Mouse (Mus musculus) embryonic facial prominence, embryonic 12.5 days (tissue): ENCODE measurements around the gene Nono. TPM values are rescaled to one million over a fixed set of nuclear protein-coding genes. Genes with fewer than 3 reads are reported as not detected.
"Not testable (repeated sequence)": the region's sequence is repeated elsewhere in the genome, so short reads cannot be mapped to it uniquely, and the experiment has no call there.

Experiments
- ATAC-seq: fragments of 200-750 bp; cut with Nextera tagmentation; 2 replicates; pipeline ENCODE4 v1.8.0; 2017; ENCODE audit not compliant: insufficient number of reproducible peaks, insufficient read depth, low FRiP score, low TSS enrichment
- H3K27ac ChIP-seq: fragments of 300-500 bp; sonication (generic); 2 replicates; pipeline ENCODE4 v1.5.1; 2016; ENCODE audit warnings: mild to moderate bottlenecking
- H3K27me3 ChIP-seq: fragments of 300-500 bp; sonication (generic); 2 replicates; pipeline ENCODE4 v1.6.1; 2016; ENCODE audit warnings: mild to moderate bottlenecking, moderate library complexity
- H3K36me3 ChIP-seq: fragments of 300-500 bp; sonication (generic); 2 replicates; pipeline ENCODE4 v1.6.1; 2016; ENCODE audit warnings: mild to moderate bottlenecking
- H3K4me1 ChIP-seq: fragments of 300-500 bp; sonication (generic); 2 replicates; pipeline ENCODE4 v1.6.1; 2016
- H3K4me2 ChIP-seq: fragments of 300-500 bp; sonication (generic); replicated peaks from 2 replicates; pipeline ENCODE4 v1.6.1; 2016; ENCODE audit warnings: mild to moderate bottlenecking, moderate library complexity
- H3K4me3 ChIP-seq: fragments of 300-500 bp; sonication (generic); 2 replicates; pipeline ENCODE4 v1.5.1; 2016; ENCODE audit warnings: mild to moderate bottlenecking
- H3K9ac ChIP-seq: fragments of 300-500 bp; sonication (generic); 2 replicates; pipeline ENCODE4 v1.6.1; 2016; ENCODE audit warnings: mild to moderate bottlenecking, moderate library complexity
- H3K9me3 ChIP-seq: fragments of 300-500 bp; sonication (generic); 2 replicates; pipeline ENCODE4 v1.6.1; 2016; ENCODE audit warnings: mild to moderate bottlenecking, moderate library complexity
- whole genome bisulfite sequencing: fragments of 180-500 bp; shearing (Covaris S2); methylation state at CpG from one replicate; pipeline ENCODE4 v1.1.7; 2016; 5-methylcytosine and 5-hydroxymethylcytosine counted together
- polyA plus RNA-seq: library from polyadenylated mRNA; unstranded; fragments of >200 nt; fragmentation: Nextera tagmentation; extraction: Ambion mirVana; gene quantifications from 2 replicates; pipeline ENCODE4 v1.2.1, GENCODE M21; 2016

Gene Nono
- polyA plus RNA-seq, 1 experiment from 2014 or later = 544 TPM

GRCm38 (mm10) chrX:101420700-101421095 lies 8.4 kb upstream of the Nono start, which contains the start of gene Zmym3:
Gene Zmym3 (minus strand): TSS chrX:101420849.
- Histone ChIP-seq H3K27me3 (peaks cover 10% of the 10 kb centered on the region; the same call in 1 of the 2 replicates), H3K27ac (peak within 1 kb of the TSS; percentile 76; the same call in 1 of the 2 replicates), H3K4me3 (peak within 1 kb of the TSS; percentile 52), H3K9ac (peak within 1 kb of the TSS; percentile 62), H3K36me3 (0 out of 2 replicates have a peak, but pooled peaks cover 1% of the 10 kb centered on the region), H3K9me3 (no peaks in the 10 kb centered on the region), H3K4me1 (0 out of 2 replicates have a peak, but pooled peaks cover 11% of the 10 kb centered on the region), H3K4me2 (peak within 1 kb of the TSS; percentile 63)
- ATAC-seq = no peak
- WGBS = 33% methylated on average over 4 of the region's 4 CpGs

DNA sequence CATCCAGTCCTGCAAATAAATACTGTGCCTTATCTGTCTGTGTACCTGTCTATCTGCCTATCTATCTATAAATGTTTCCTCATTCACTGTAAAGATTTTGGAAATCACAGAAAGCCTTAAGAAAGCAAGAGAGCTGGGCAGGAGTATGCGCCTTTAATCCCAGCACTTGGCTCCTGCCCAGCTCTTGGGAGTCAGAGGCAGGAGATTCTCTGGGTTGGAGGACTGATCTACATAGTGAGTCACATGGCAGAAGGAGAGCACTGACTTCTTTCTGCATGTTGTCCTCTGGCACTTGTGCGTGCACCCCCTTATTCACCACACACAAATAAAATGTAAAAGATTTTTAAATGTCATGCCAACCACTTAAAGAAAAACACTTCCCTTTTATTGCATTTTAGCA lies 5.7 kb upstream of the Nono start:
- Histone ChIP-seq H3K4me1 (0 out of 2 replicates have a peak, but pooled peaks cover 4% of the 10 kb centered on the region), H3K27me3 (peaks cover 4% of the 10 kb centered on the region; the same call in 1 of the 2 replicates), H3K27ac (no peak overlapping the region), H3K4me3 (no peak overlapping the region), H3K9ac (no peak overlapping the region), H3K36me3 (no peaks in the 10 kb centered on the region), H3K4me2 (no peak overlapping the region), H3K9me3 (no peaks in the 10 kb centered on the region)
- 83% methylated on average over 2 of the region's 2 CpGs for WGBS
- no peak for ATAC-seq

GRCm38 (mm10) chrX:101427774-101428173 lies 1.3 kb upstream of the Nono start:
- Histone ChIP-seq H3K36me3 (0 out of 2 replicates have a peak, but pooled peaks cover 8% of the 10 kb centered on the region), H3K4me1 (no peaks in the 10 kb centered on the region), H3K27ac (no peak overlapping the region), H3K9me3 (no peaks in the 10 kb centered on the region), H3K4me3 (no peak overlapping the region), H3K4me2 (no peak overlapping the region), H3K9ac (no peak overlapping the region), H3K27me3 (no peaks in the 10 kb centered on the region; the same call in 1 of the 2 replicates)
- ATAC-seq = no peak
- WGBS = 0% methylated on average over 1 of the region's 1 CpGs

DNA sequence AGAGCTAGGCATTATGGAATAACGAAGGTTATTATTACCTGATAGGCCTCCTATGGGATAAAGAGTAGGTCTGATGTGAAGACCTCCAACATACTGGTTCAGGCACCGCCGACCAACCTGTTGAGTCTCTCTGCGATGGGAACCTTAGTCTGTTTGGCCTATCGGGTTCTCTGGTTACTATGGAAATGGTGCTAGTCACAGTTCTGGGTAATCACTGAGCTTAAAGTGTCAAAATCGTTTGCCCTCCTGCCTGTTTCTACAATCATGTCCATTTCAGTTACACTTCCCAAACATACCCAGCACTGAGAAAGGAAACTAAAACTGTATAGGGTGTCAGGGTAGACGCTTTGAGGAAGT lies 355 bp upstream of the Nono start:
- no peaks in the 10 kb centered on the region for H3K9me3 ChIP-seq
- no peaks in the 10 kb centered on the region; the same call in 1 of the 2 replicates for H3K27me3 ChIP-seq
- WGBS = 27% methylated on average over 7 of the region's 7 CpGs
- peak overlapping the region; percentile 57 for H3K4me3 ChIP-seq
- H3K9ac ChIP-seq = no peak overlapping the region
- H3K4me2 ChIP-seq = peak overlapping the region; percentile 38
- H3K27ac ChIP-seq = peak overlapping the region; percentile 79
- no peak for ATAC-seq
- H3K36me3 ChIP-seq = 0 out of 2 replicates have a peak, but pooled peaks cover 10% of the 10 kb centered on the region
- H3K4me1 ChIP-seq = no peaks in the 10 kb centered on the region

- ATAC-seq = no peak
- Histone ChIP-seq H3K36me3 (0 out of 2 replicates have a peak, but pooled peaks cover 10% of the 10 kb centered on the region), H3K4me1 (no peaks in the 10 kb centered on the region), H3K4me3 (peak overlapping the region; percentile 57), H3K9me3 (no peaks in the 10 kb centered on the region), H3K27ac (peak overlapping the region; percentile 96), H3K9ac (peak overlapping the region; percentile 84), H3K27me3 (no peaks in the 10 kb centered on the region; the same call in 1 of the 2 replicates), H3K4me2 (peak overlapping the region; percentile 52)
- 33% methylated on average over 14 of the region's 14 CpGs for WGBS
Measured at GRCm38 (mm10) chrX:101429976-101430375, 858 bp downstream of the Nono start.

DNA sequence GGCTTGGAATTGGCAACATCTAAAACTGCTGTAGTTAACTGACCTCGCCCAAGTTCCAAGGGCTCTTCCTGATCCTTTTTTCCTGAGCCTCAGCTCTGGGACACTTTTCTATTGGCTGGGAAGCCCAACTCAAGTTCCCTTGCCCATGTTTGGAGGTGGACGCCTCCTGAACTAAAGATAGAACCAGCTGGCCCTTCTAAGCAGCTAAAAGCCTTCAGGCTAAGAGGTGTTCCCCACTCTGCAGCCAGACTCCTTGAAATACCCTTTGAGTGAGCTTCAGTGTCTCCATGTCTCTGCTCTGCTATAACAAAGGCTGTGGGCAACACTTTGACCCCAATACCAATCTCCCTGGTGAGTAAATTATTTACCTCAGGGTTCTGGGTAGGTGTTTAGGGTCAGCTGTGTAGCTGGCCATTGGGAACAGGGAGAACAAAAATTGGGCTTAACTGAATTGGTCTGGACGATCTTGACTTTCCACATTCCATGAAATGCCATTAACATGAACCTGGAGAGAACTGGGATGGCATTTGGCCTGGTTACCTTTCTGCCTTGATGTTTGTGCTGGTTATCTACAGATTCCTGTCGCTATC lies 19.9 kb downstream of the Nono start, which contains the start of gene Itgb1bp2:
TSS of gene Itgb1bp2 (plus strand) at position 203 of the 590 bp plus-strand sequence.
- Histone ChIP-seq H3K27me3 (no peaks in the 10 kb centered on the region), H3K9me3 (no peaks in the 10 kb centered on the region), H3K4me1 (no peaks in the 10 kb centered on the region), H3K27ac (no peak within 1 kb of the TSS), H3K4me3 (no peak within 1 kb of the TSS), H3K4me2 (no peak within 1 kb of the TSS), H3K36me3 (peaks cover 46% of the 10 kb centered on the region), H3K9ac (no peak within 1 kb of the TSS)
- WGBS = 67% methylated on average over 4 of the region's 4 CpGs
- ATAC-seq = no peak

DNA sequence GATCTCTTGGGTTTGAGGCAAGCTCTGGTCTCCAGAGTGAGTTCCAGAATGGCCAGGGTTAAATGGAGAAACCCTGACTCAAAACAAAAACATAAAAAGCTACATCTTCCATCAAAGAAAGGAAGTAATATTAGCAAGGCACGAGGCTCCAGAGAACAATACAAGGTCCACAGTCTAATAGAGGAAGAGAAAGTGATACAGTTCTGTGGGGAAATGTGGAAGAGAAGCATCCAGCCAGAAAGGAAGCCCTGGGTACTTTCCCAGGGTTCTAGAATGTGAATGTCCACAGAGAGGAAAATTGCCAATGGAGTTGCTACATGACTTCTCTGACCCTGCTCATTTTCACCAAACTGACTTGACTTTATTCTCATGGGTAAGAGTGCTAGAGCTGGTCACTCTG lies 22.0 kb downstream of the Nono start:
- WGBS = 64% methylated on average over 1 of the region's 1 CpGs

DNA sequence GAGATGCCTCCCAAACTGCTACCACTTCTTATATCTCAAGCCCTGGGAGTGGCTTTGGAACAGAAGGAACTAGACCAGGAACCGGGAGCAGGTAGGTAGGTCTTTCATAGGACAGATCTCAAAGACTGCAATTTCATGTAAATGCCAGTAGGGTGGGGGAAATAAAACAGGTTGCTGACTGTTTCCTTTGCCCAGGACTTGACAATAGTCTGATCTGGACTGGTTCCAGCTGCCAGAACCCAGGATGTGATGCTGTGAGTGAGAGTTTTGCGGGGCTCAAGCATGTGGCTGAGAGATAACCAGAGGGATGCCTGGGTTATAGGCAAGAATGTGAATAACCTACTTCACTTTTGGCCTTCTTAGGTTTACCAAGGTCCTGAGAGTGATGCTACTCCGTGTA lies 22.5 kb downstream of the Nono start:
- no peaks in the 10 kb centered on the region for H3K9me3 ChIP-seq
- WGBS = 87% methylated on average over 3 of the region's 3 CpGs
- H3K36me3 ChIP-seq = peaks cover 25% of the 10 kb centered on the region
- no peak overlapping the region for H3K4me3 ChIP-seq
- H3K9ac ChIP-seq = no peak overlapping the region
- no peaks in the 10 kb centered on the region for H3K4me1 ChIP-seq
- H3K4me2 ChIP-seq = no peak overlapping the region
- no peak overlapping the region for H3K27ac ChIP-seq
- no peaks in the 10 kb centered on the region for H3K27me3 ChIP-seq
- no peak for ATAC-seq

More for the DNA sequence above, 22.0 kb downstream of the Nono start:
- Histone ChIP-seq H3K27me3 (no peaks in the 10 kb centered on the region), H3K4me1 (no peaks in the 10 kb centered on the region), H3K27ac (no peak overlapping the region), H3K4me3 (no peak overlapping the region), H3K9ac (no peak overlapping the region), H3K4me2 (no peak overlapping the region), H3K36me3 (peaks cover 28% of the 10 kb centered on the region), H3K9me3 (no peaks in the 10 kb centered on the region)
- ATAC-seq = no peak

DNA sequence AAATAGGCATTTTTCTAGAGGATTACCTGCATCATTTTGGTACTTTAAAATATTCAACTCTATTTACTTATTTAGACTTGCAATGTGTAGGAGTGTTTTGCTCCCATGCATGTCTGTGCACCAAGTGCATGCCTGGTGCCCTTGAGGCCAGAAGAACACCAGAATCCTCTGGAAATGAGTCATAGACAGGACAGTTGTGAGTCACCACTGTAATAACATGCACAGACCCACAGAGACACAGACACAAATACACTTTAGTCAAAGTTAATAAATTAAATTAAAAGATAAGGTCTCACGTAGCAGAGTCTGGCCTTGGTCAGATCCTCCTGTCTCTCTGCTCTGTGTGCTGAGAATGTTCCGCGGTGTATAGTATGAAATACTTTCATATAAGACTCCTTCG lies 43.1 kb downstream of the Nono start:
- H3K4me3 ChIP-seq = no peak overlapping the region
- H3K36me3 ChIP-seq = no peaks in the 10 kb centered on the region; the same call in 1 of the 2 replicates
- no peaks in the 10 kb centered on the region for H3K4me1 ChIP-seq
- no peak for ATAC-seq
- H3K27me3 ChIP-seq = no peaks in the 10 kb centered on the region
- H3K27ac ChIP-seq = no peak overlapping the region
- H3K4me2 ChIP-seq = no peak overlapping the region
- 92% methylated on average over 4 of the region's 4 CpGs for WGBS
- no peak overlapping the region for H3K9ac ChIP-seq
- no peaks in the 10 kb centered on the region for H3K9me3 ChIP-seq

- Histone ChIP-seq H3K4me1 (no peaks in the 10 kb centered on the region), H3K9me3 (no peaks in the 10 kb centered on the region), H3K9ac (no peak overlapping the region), H3K27me3 (no peaks in the 10 kb centered on the region), H3K27ac (no peak overlapping the region), H3K36me3 (peaks cover 10% of the 10 kb centered on the region; the same call in 1 of the 2 replicates), H3K4me3 (no peak overlapping the region), H3K4me2 (no peak overlapping the region)
- no peak for ATAC-seq
- 81% methylated on average over 6 of the region's 6 CpGs for WGBS
Measured at GRCm38 (mm10) chrX:101481604-101482350, 52.7 kb downstream of the Nono start.

GRCm38 (mm10) chrX:101486487-101487152 lies 57.5 kb downstream of the Nono start:
- peaks cover 10% of the 10 kb centered on the region; the same call in 1 of the 2 replicates for H3K36me3 ChIP-seq
- not testable (repeated sequence) for H3K27ac ChIP-seq, H3K4me1 ChIP-seq, H3K9ac ChIP-seq, H3K4me2 ChIP-seq, ATAC-seq, H3K4me3 ChIP-seq, H3K27me3 ChIP-seq, H3K9me3 ChIP-seq
- WGBS = 37% methylated on average over 12 of the region's 12 CpGs
